Mouse (Mus musculus) T-helper 17 cell (primary cell): ENCODE data around the gene Tex52.

Source experiments
- in situ Hi-C, 2 experiments: fragments of 300-600 bp; cut with MboI, MseI; formaldehyde crosslinking; loops; 1 replicate in 1 of 2; 2 replicates in 1 of 2; pipeline ENCODE4 v1.15.1; 2025; ENCODE audit warnings: high pct_unique_total_duplicates in 2 of 2

Tex52 gene

DNA sequence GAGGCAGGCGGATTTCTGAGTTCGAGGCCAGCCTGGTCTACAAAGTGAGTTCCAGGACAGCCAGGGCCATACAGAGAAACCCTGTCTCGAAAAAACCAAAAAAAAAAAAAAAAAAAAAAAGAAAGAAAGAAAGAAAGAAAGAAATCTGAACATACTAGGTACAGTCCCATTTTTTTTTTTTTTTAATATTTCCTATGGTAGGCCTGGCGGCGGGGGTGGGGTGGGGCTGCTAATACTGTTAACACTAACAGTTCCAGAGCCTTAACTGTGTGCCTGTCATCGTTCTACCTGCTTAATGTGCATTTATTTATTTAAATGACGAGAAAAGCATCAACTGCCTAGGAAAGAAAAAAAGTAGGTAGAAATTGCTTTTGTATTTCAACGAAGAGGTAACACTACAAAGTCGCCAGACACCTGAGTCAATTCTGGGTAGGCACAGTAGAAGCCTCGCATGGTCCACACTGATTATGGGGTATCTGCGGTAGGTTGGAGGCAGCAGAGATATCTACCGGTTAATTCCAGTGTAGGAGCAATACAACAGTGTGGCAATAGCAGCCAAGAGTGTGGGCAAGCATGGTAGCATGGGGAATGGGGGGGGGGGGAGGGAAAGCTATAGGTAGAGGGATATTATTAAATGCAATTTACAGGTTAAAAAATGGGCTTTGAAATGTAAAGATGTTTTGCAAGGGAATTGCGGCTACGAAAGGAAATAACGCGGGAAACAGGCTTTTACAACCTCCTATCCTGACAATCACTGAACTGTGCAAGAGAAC lies 48.4 kb downstream of the Tex52 start:
- in situ Hi-C loops, result no loop called here

DNA sequence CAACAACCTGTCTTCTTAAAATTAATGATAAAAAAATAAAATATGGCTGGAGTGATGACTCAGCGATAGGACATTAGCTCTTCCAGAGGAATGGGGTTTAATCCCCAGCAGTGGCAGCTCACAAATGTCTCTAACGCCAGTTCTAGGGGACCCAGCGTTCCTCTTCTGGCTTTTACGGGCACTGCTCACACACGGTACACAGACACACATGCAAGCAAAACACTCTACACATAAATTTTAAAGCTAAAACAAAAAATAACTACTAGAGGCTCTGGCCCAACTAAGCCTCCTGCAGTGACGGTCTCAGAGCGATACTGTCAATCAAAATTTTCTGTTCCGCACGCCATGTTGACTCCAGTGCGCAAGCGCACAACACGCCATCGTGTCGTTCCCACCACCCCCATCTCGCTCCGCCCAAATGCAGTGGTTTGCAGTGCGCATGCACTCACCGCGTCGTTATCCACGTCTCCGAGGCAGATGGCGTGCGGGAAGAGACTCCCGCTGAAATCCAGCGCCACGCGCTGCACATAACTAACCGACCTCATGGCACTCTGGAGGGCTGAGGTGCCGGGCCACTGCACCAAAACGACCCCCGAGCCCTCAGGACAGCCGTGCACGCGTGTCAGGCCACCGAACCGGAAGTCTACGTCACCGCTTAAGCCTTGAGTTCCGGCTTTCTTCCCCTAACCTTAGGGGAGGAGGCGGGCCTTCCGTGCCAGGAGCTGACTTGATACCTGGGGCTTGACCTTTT lies 49.2 kb downstream of the Tex52 start, which contains the start of gene Itfg2:
Itfg2 (minus strand) TSS at position 663 of the 751 bp plus-strand sequence.
- in situ Hi-C loops, result no loop called here

- in situ Hi-C loops, result no loop called here
These were observed 49.8 kb downstream of the Tex52 start for GRCm38 (mm10) chr6:128425046-128425445.

GRCm38 (mm10) chr6:128427571-128427970 lies 52.3 kb downstream of the Tex52 start:
- in situ Hi-C loops, result no loop called here

- in situ Hi-C loops, result no loop called here
These were observed 54.0 kb downstream of the Tex52 start for GRCm38 (mm10) chr6:128429300-128429699.

DNA sequence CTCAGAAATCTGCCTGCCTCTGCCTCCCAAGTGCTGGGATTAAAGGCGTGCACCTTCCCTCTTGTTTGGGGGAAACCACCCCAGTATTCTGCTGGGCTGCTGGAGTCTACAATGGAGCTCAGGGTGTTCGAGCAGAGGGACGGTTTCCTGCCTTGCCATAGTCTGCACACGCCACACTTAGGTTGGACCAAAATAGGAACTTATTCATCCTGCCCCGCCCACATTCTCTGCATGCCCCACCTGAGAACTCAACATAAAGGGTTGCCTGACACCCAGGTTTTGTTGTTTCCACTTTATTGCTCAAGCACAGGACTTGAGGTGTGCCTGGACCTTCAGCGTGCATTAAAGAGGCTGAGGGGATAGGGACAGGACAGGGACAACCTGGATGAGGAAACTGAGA lies 54.6 kb downstream of the Tex52 start:
- in situ Hi-C loops, result no loop called here

GRCm38 (mm10) chr6:128432356-128432915 lies 57.2 kb downstream of the Tex52 start:
- in situ Hi-C loops, result no loop called here

GRCm38 (mm10) chr6:128433566-128433965 lies 58.3 kb downstream of the Tex52 start:
- in situ Hi-C loops, result no loop called here
